Mouse (Mus musculus): ENCODE measurements at regions not wholly inside any gene's neighbourhood (a gene's known extent, or its start where the extent isn't known, plus 50 kb on each side); places are given as distances from the start of the nearest gene placed in this dataset.

DNA sequence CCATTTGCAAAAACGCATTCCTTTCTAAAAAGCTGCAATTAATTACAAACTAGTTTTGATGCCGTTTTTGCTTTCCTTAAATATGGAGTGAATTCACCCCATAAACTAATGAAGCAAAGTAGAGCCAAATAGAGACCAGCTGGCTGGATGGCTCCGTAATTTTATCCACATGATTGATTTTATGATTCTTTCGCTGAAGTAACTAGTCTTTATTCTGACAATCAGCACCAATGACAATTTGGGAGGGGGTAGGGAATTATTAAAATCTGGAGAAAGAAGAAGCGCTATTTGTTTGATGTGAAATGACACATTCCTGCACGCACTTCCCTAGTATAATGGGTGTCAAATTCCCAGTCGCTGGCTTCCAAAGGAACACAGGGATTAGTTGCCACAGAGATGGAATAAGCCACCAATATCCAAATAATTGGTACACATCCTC, 113.0 kb upstream of the BC052040 start:
- intact Hi-C loops (cut with DNase I) = no loop called here
- no peak for DNase-seq (ENCODE audit: low spot score in 2 of 2)

DNA sequence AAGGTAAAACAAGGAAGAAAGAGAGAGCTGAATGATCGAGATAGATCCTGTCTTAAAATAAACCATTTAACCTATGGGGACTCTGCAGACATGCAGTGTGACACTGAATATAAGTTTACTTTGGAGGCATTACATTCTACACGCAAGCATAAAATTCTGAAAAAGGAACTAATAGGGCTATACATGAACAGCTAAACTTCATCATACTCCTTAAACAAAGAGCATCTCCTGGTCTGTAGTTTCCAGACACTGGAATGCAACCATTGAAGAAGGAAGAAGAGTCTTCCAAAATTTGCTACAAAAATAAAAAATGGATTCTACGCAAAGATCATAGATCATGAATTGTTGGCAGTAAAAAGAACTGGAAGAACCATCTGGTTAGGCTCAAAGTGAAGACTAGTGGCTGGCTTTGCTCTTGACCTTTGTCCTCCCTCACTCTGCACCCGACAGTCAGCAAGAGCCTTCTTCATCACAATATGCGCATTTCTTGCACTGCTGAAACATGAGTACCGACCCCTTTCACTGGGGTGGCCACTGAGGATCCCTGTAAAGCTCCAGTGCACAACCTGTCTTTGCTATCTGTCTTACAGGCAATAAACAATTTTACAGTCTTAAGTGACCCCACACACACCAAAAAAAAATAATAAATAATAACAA, 112.2 kb upstream of the BC052040 start:
- intact Hi-C loops (cut with DNase I) = no loop called here
- DNase-seq (ENCODE audit: low spot score in 2 of 2) = no peak

DNA sequence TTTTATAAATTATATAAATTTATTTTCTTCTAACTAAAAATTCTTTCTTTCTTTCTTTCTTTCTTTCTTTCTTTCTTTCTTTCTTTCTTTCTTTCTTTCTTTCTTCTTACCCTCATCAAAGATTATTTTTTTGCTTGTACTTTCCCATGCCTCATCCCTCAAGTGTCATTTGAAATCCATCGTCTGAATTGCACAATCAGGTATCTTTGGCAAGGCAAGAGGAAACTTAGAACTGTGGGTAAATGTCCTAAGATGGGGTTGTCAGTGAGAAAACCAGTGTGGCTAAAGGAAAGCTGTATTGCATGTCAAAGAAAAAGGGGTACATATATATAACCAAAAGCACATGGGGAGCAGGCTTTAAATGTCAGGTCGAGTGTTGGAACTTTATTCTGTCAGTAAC, 109.1 kb upstream of the BC052040 start:
- no peak for DNase-seq (ENCODE audit: low spot score in 2 of 2)
- intact Hi-C loops (cut with DNase I) = no loop called here

DNA sequence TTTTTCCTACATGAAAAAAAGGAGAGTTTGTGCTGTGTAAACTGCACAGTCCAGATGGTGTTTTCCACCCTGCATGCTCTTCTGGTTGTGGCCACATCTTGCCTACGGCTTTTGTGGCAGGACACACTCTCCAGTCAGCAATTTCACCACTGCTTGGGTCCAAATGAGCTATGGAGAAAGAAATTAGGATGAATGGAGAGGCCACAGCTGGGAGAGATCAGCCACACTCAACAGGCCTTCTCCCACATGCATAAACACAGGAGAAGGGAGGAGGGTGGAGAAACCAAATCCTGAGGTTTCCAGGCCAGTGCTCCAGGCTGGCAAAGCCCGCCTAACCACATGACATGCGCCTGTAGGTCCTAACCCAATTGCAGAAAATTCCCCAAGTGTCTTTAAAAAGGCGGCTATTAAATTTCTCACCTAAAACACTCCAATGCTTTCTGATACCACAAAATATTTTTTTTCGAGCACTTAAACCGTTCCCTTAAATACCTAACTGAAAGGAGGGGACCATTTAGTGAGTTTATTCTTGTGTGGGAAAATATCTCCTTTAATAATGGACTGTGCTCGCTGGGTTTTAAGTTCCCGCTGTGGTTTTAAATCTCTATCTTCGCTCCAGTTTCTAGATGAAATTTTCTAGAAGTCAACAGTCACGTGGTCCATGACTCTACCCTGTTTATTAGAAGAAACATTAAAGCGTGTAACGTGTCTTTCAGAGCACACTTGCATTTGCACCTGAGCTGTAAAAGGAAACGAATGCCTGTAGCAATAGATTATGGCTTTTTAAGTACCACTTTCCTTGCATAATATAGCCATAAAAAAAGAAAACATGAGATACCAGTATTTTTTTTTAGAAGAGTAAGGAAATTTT, 97.9 kb upstream of the BC052040 start:
- DNase-seq (ENCODE audit: low spot score in 2 of 2) = no peak
- intact Hi-C loops (cut with DNase I) = no loop called here

DNA sequence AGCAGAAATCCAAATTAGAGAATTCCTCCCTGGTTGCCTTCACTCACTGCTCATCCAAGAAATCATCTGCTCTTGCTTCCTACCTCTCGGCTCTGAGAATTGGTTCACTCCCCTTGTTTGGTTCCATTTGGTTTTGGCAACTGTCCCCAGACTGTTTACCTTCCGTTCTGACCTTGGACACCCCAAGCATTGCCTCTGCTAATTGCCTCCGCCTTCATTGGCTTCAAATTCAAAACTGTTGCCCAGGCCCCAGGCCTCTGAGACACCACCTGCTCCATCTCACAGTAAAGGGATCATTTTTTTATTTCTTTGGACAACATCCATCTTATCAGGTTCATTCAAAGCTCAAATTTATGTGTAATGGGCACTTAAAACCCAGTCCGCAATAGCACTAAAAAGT, 93.1 kb upstream of the BC052040 start:
- no peak for DNase-seq (ENCODE audit: low spot score in 2 of 2)
- intact Hi-C loops (cut with DNase I) = no loop called here

DNA sequence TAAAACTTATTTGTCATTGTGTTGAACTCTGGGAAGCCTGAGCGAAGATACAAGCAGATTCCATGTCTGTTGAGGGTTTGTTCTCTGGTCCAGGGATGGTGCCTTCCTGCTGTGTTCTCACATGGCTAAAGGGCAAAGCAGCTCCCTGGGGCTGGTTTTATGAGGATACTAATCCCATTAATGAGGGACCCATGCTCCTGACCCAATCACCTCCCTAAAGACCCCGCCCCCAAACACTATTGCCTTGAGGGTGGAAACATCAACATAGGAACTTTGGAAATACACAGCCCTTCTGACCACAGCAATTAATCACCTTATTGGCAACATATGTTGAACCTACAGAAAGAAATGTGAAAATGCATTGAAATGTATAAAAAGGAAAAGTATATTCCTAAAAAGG, 88.5 kb upstream of the BC052040 start:
- no peak for DNase-seq (ENCODE audit: low spot score in 2 of 2)
- intact Hi-C loops (cut with DNase I) = no loop called here

DNA sequence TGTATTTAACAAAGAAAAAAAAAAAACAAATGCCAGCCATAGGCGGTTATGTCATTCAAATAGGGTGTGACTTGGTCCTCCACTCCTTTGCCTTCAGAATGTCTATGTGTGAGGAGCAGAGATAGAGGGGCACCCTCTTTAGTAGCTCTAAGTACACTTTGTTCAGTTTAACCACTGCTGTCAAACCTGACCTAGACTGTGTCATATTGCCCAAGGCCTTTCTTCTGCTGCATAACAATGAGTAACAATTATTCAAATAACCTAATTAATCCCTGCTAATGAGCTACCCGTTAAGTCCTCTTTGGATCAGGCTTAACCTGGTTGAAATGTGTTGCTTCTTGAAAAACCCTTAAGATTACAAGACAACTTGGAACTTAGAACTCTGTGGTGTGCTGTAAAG, 81.6 kb upstream of the BC052040 start:
- intact Hi-C loops (cut with DNase I) = no loop called here
- DNase-seq (ENCODE audit: low spot score in 2 of 2) = no peak

DNA sequence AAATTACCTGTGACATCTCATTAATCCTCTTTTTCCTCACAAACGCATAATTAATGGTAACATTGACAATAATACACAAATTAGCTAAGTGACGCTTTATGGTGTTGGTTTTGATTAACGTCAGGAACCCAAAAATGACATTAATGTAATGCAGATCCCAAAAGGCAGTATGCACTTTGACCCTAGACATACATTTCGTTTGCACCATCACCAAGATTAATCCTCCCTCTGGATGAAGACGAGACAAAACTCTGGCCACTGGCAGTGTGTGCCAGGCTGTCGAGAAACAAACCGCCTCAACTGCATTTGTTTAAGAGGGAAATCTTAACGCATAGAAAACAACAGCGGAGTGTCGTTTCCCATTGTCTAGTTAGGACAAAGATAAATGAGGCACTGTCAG, 72.0 kb upstream of the BC052040 start:
- DNase-seq (ENCODE audit: low spot score in 2 of 2) = no peak

DNA sequence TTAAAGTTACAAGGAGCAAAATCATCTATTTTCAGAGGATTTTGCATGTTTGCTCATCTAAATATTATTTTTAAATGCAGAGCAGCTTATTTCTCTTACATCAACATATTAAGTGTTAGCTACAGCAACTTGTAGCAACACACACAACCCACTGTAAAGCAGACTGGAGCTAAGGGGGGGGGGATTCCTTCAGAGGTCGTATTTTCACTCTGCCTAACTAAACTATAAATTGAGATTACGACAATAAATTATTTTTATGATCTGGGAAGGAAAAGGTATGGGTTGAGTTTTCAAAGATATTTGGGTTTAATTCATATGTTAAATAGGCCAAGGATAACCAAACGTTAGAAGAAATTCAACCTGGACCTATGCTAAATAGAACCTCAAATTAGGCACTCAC, 70.4 kb upstream of the BC052040 start:
- intact Hi-C loops (cut with DNase I) = loop anchor here (5.0 to 10.0 kb wide), 2 partner anchors 346 to 656 kb away; no protein-coding TSS in a partner anchor
- DNase-seq (ENCODE audit: low spot score in 2 of 2) = no peak

More for the DNA sequence above, 72.0 kb upstream of the BC052040 start:
- intact Hi-C loops (cut with DNase I) = no loop called here

DNA sequence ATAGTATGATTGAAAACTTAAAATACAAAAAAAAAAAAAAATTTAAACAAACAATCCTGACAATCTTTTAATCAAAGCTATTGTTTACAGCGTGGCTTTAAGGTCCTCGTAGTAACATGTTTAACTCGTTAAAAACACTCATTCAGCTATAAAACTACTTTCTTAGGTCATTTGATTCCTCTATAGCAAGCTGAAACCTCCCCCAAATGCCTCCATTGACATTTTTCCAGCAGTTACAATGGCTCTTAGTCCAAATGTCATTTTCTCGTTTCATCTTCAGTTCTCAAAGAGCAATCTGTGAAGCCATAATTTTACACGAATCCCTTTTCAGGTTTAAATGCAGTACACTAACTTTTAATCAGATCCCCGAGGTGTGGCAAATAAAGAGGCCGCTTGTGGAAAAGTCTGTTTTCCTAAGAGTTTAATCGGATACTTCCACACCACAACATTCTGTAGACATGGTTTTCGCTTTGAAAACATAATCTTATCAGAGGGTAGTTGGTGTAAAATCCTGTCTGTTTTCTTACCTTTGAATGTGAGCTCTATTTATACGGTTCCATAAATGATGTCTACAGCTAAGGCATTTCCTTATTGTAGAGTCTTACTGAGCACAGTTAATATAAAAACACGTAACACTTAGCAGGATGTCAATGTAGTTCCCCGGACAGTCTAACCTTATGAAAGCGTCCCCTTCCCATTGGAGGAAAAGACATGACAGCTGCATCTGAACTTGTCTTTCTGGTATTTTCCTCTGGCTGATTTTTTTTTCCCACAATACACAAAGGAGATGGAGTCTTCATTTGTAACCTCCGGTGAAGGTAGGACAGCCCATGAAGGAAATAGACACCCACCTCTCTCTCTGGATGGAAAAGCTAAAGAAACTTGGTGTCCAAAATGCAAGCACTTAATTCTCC, 69.6 kb upstream of the BC052040 start:
- intact Hi-C loops (cut with DNase I) = loop anchor here (2.0 to 10.0 kb wide), 3 partner anchors 345 to 657 kb away; no protein-coding TSS in a partner anchor
- no peak for DNase-seq (ENCODE audit: low spot score in 2 of 2)

DNA sequence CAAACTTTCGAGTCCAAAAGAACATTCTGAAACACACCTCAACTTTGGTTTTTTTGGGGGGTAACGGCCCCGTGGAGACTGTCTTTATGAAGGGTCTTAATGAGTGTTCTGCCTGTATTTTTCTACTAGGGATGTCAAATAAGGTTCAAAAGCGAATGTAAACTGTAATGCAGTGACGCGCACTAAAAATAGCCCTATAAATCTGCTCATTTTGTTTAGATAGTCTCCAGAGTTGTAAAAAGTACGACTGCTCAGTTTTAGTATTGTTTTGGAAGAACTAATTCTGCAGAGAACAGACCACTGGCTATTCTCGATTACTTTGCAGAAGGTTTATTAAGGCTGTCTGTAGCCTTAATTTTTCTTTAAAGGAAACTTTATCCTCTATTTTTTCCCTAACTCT, 68.6 kb upstream of the BC052040 start:
- intact Hi-C loops (cut with DNase I) = loop anchor here (2.0 to 10.0 kb wide), 3 partner anchors 344 to 658 kb away; no protein-coding TSS in a partner anchor
- no peak for DNase-seq (ENCODE audit: low spot score in 2 of 2)

DNA sequence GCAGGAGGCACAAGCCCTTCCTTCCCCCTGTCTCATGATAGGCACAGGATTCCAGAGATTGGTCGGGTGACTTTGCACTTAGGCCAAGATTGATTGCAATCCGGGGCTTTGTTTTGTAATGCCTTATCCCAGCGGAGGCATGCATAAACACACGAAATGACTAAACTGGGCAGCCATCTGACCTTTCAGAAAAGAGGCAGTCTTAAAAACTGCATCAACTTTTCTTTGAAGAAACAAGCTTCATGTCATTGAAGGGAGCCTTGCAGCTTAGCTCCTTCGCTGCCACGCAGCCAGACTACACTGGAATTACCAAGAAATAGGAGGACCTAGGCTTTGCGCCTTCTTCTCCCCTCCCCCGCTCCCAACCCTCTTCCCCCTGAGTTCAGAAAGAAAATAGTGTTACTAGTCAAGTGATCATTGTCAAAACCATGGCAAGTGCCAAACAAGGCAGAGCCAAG, 67.7 kb upstream of the BC052040 start:
- DNase-seq (ENCODE audit: low spot score in 2 of 2) = peak; percentile 30 to 31
- intact Hi-C loops (cut with DNase I) = loop anchor here (2.0 to 10.0 kb wide), 3 partner anchors 343 to 659 kb away; no protein-coding TSS in a partner anchor

DNA sequence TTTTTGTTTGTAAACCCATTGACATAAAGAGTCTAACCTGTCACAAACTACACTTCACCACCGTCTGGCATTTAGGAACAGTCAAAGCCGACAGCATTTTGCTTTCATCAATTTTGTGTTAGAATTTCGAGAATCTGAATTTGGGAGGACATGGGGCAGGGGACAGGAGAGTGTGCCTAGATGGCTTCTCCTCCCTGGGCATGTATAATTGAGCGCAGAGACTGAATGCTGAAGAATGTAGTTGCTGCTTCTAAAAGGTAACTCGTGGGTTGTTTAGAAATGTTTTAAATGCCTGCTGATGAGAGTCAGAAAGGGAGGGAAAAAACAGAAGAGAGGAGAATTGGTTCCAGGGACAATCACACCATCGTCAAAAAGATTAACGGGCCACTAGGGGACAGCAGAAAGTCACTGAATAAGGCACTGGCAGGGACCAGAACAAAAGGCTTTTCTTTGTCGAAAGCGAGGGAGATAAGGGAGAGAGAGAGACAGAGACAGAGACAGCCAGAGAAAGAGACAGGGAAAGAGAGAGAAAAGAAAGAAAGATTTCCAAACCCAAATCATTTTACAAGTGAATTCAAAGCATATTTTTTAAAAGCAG, 66.6 kb upstream of the BC052040 start:
- intact Hi-C loops (cut with DNase I) = loop anchor here (5.0 to 10.0 kb wide), 2 partner anchors 342 to 660 kb away; no protein-coding TSS in a partner anchor
- DNase-seq (ENCODE audit: low spot score in 2 of 2) = peak; percentile 39 to 55

DNA sequence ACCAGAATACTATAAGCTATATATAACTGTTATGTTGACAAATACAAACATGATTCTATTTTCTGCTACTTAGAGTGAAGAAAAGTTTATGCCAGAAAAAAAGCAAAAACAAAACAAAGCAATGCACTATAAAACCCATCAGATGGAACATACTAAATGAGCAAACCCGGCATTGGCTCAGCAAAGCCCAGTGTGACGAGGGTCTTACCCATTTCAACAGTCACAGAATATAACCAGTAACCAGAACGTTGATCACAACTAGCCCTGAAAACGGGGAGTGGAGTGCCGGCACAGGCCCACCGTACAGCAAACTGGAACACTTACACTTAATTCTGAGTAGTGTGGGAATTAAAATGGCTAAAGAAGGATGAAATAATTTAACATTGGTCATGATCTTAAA, 66.0 kb upstream of the BC052040 start:
- intact Hi-C loops (cut with DNase I) = loop anchor here (10.0 kb wide), 1 partner anchor 661 kb away; no protein-coding TSS in a partner anchor
- DNase-seq (ENCODE audit: low spot score in 2 of 2) = no peak

DNA sequence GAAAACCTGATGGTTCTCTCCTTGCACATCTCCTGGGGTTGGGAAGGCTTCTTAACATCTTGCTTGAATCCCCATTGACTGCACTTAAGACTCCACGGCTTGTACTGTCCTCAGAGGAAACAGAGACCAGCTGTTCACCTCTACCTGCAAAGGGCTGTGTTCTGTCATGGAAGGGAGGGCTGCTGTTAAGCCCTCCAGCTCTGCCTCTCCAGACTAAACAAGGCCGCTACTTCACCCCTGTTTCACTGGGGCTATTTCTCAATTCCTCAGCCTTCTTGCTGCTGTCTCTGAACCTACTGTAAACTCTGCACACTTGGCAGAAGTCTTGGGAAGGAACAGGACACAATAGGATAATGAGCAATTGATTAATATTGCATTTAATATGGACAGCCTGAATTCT, 64.7 kb upstream of the BC052040 start:
- intact Hi-C loops (cut with DNase I) = loop anchor here (10.0 kb wide), 1 partner anchor 662 kb away; no protein-coding TSS in a partner anchor

DNA sequence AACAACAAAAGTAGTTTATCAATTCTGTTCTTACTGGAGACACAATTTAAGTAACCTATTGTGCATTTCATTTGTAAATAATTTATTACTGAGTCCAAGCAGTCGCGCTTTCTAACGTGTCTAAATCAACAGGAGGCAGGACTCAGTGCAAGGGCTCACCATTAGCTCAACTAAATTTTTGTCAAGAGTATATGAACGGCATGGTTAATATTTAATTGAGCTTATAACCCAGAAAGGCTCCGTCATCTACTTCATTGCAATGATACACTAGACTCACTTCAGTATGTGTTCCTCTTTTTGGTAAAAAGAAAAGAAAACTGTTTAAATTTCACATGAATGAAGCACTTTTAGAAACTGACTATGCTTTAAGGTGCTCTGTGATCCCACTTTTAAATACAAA, 61.5 kb upstream of the BC052040 start:
- intact Hi-C loops (cut with DNase I) = loop anchor here (10.0 kb wide), 2 partner anchors 665 to 1315 kb away; no protein-coding TSS in a partner anchor

More for the DNA sequence above, 64.7 kb upstream of the BC052040 start:
- DNase-seq (ENCODE audit: low spot score in 2 of 2) = no peak

DNA sequence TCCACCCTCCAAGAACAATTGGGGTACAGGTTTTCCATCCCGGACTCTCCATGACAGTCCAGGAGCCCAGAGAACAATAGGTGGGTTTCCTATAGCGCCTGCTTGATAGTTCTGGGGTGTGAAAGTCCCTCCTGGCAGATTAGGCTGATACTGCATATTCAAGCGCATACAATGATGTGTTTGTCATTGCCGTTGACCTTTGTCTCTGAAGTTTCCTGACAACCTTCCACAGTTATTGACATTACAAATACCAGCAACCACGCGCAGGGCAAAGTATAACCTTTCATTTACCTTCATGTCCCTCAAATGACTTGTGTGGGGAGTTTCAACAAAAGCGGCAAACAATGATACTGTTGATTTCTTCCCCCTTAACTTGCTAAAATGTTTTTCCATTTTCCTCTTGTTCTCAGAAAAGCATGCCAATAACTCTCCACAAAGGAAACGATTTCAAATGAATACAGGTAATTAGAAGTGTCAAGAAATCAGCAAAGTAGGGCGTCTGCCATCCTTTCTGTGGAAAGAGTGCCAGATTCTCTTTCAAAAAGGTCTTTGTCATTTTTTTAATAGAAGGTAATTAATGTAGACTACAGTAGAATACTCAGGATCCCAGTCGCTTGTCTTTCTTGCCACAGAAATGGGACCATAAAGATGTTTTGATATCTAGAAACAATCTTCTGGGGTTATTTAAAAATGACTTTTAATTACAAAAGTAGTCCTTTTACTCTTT, 60.9 kb upstream of the BC052040 start:
- intact Hi-C loops (cut with DNase I) = loop anchor here (10.0 kb wide), 1 partner anchor 1314 kb away; no protein-coding TSS in a partner anchor
- DNase-seq (ENCODE audit: low spot score in 2 of 2) = no peak

More for the DNA sequence above, 61.5 kb upstream of the BC052040 start:
- no peak for DNase-seq (ENCODE audit: low spot score in 2 of 2)

DNA sequence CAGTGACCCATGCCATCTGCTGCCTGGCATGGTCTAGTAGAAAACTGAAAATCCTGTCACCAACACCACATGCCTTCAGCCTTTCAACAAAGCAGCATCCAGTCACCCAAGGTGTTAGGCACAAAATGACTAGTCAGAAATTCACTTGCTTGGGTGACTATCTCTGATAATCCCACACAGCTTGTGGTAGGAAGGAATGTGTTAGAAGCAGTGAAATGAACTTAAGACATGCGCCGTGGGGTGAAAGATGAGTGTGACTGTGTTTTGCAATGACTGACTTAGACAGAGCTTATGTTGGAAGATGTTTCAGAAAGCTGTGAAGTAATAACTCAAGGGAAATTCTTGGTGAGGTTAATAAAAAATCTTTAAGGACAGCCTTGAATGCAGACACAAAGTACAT, 51.6 kb upstream of the BC052040 start:
- no peak for DNase-seq (ENCODE audit: low spot score in 2 of 2)
- intact Hi-C loops (cut with DNase I) = loop anchor here (10.0 kb wide), 1 partner anchor 1305 kb away; no protein-coding TSS in a partner anchor

Measured in left cerebral cortex, postnatal 14 days (tissue).